ENCODE assay signal across 10 mouse cellular contexts in the genomic region with DNA sequence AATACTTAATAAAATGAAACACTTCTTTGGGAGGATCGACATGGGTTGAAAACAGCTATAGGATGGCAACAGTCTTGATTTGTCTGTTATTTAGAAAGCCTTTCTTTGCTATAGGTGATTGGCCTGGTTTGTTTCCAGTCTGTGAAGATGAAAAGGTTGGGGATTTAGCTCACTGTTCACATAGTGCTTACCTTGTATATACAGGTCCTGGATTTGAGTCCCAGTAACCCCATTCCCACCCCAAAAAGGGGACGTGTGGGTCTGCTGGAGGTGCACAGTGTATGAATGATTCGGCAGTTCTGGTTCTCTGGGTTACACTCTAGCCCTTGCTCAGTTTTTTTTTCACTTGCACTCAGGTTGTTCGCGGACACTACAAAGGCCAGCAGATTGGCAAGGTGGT. TPM values are rescaled to one million over a fixed set of nuclear protein-coding genes. Genes with fewer than 3 reads are reported as not detected.
DNase-seq lines count a peak whose midpoint lies in the region; ATAC-seq and TF ChIP-seq lines count a peak whose summit lies in the region.
"Had no signal": no experiment of that assay in that cellular context is flagged by ENCODE, and none has a peak within 500 bp of the region (broad histone marks: within the 10 kb centered on the region; RNA-seq: fewer than 3 reads in every experiment).

No protein-coding gene starts in this region.

- peaks cover 43% of the 10 kb centered on the region for H3K36me3 ChIP-seq in kidney, embryonic 14.5 days (ENCODE audit: control insufficient read depth, insufficient read depth, low read length)
- H3K36me3 ChIP-seq in hindbrain, postnatal 0 days (ENCODE audit: insufficient read depth, low read length): peaks cover 30% of the 10 kb centered on the region; the same call in 1 of the 2 replicates
- peaks cover 22% of the 10 kb centered on the region for H3K36me3 ChIP-seq in midbrain, embryonic 16.5 days (ENCODE audit: control insufficient read depth, insufficient read depth, low read length)

- H3K9ac ChIP-seq in kidney, embryonic 14.5 days (ENCODE audit: low read depth, low read length): peak overlapping the region; percentile 99; the same call in 1 of the 2 replicates
- peak overlapping the region; percentile 94 for H3K9ac ChIP-seq in hindbrain, postnatal 0 days (replicated peaks; ENCODE audit: low read length)
- H3K9ac ChIP-seq in midbrain, embryonic 16.5 days (ENCODE audit: low read depth, low read length): peak overlapping the region; percentile 95; the same call in 1 of the 2 replicates

- no peaks in the 10 kb centered on the region for H3K9me3 ChIP-seq in kidney, embryonic 14.5 days (ENCODE audit: control insufficient read depth, low read length)
- H3K9me3 ChIP-seq in hindbrain, postnatal 0 days (ENCODE audit: low read length): no peaks in the 10 kb centered on the region
- H3K9me3 ChIP-seq in midbrain, embryonic 16.5 days (replicated peaks; ENCODE audit: control insufficient read depth, low read length, poor library complexity, severe bottlenecking): no peaks in the 10 kb centered on the region

- H3K27me3 ChIP-seq in kidney, embryonic 14.5 days (ENCODE audit: control insufficient read depth, insufficient read depth, low read length): no peaks in the 10 kb centered on the region
- H3K27me3 ChIP-seq in hindbrain, postnatal 0 days (ENCODE audit: insufficient read depth, low read length): no peaks in the 10 kb centered on the region
- H3K27me3 ChIP-seq in midbrain, embryonic 16.5 days (ENCODE audit: control insufficient read depth, insufficient read depth, low read depth, low read length): no peaks in the 10 kb centered on the region

- H3K4me1 ChIP-seq in kidney, embryonic 14.5 days (ENCODE audit: control insufficient read depth, insufficient read depth, low read length): peaks cover 5% of the 10 kb centered on the region; the same call in 1 of the 2 replicates
- peaks cover 10% of the 10 kb centered on the region; the same call in 1 of the 2 replicates for H3K4me1 ChIP-seq in brown adipose tissue, adult 24 weeks (ENCODE audit: control insufficient read depth, insufficient read depth, insufficient read length, low read length)
- no peaks in the 10 kb centered on the region for H3K4me1 ChIP-seq in hindbrain, postnatal 0 days (ENCODE audit: insufficient read depth, low read length)
- H3K4me1 ChIP-seq in midbrain, embryonic 16.5 days (ENCODE audit: control insufficient read depth, insufficient read depth, low read length): peaks cover 7% of the 10 kb centered on the region; the same call in 1 of the 2 replicates

- DNase-seq in kidney, postnatal 25 days: no peak
- DNase-seq in hindbrain, postnatal 0 days (ENCODE audit: low spot score): no peak
- no peak for DNase-seq in spleen, postnatal 10 days (ENCODE audit: low spot score in 2 of 2)
- no peak for DNase-seq in left cerebral cortex, adult 18-20 months (ENCODE audit: low spot score in 2 of 2)
- DNase-seq: cerebellum, adult 9-11 months had no signal

- peak overlapping the region; percentile 99 for H3K4me3 ChIP-seq in kidney, embryonic 14.5 days (ENCODE audit: low read length)
- H3K4me3 ChIP-seq in brown adipose tissue, adult 24 weeks (ENCODE audit: insufficient read depth, low read depth, low read length): peak overlapping the region; percentile 95
- peak overlapping the region; percentile 86; the same call in 1 of the 2 replicates for H3K4me3 ChIP-seq in hindbrain, postnatal 0 days (ENCODE audit: low read length)
- peak overlapping the region; percentile 92; the same call in 1 of the 2 replicates for H3K4me3 ChIP-seq in midbrain, embryonic 16.5 days (ENCODE audit: low read depth, low read length)

- no peak for TF ChIP-seq CTCF in hindbrain, postnatal 0 days (IDR thresholded peaks at IDR 0.05; ENCODE audit: low read depth)

- no peak for ATAC-seq in kidney, embryonic 14.5 days (ENCODE audit: low FRiP score, low TSS enrichment)
- no peak for ATAC-seq in hindbrain, postnatal 0 days
- no peak for ATAC-seq in midbrain, embryonic 16.5 days
- ATAC-seq in megakaryocyte-erythroid progenitor cell, adult 5-6 weeks (replicated peaks; ENCODE audit: low FRiP score, low TSS enrichment, poor library complexity, severe bottlenecking): no peak

- no peak overlapping the region for H3K27ac ChIP-seq in kidney, embryonic 14.5 days (ENCODE audit: low read depth, low read length)
- no peak overlapping the region for H3K27ac ChIP-seq in brown adipose tissue, adult 24 weeks (replicated peaks; ENCODE audit: low read depth, low read length)
- H3K27ac ChIP-seq in hindbrain, postnatal 0 days: no peak overlapping the region
- no peak overlapping the region for H3K27ac ChIP-seq in midbrain, embryonic 16.5 days (ENCODE audit: low read length)

- WGBS in kidney, embryonic 14.5 days: 78% methylated on average over 5 of the region's 5 CpGs
- 84% methylated on average over 5 of the region's 5 CpGs for WGBS in hindbrain, postnatal 0 days
- WGBS in midbrain, embryonic 16.5 days: 77% methylated on average over 5 of the region's 5 CpGs

- peak overlapping the region; percentile 59 for H3K4me2 ChIP-seq in kidney, embryonic 14.5 days (replicated peaks; ENCODE audit: low read depth, low read length)
- H3K4me2 ChIP-seq in hindbrain, postnatal 0 days (ENCODE audit: low read depth, low read length): peak overlapping the region; percentile 61
- peak overlapping the region; percentile 58; the same call in 1 of the 2 replicates for H3K4me2 ChIP-seq in midbrain, embryonic 16.5 days (ENCODE audit: low read length)

RNA-seq across cellular contexts. Expression of a gene that starts 1.4 kb away (rescaled TPM):
- polyA plus RNA-seq in kidney, embryonic 14.5 days (2014; fragmentation: Nextera tagmentation; extraction: Ambion mirVana): 1,184 and 1,677 TPM in 2 replicates
- polyA plus RNA-seq in brown adipose tissue, adult 24 weeks (2012; ENCODE audit: insufficient read depth, insufficient read length, missing spikeins): 1,653 and 1,681 TPM in 2 replicates
- total RNA-seq in hindbrain, postnatal 0 days (2014; rRNA removed): 1,103 and 1,196 TPM in 2 replicates
- 608 and 621 TPM in 2 replicates for polyA plus RNA-seq in hindbrain, postnatal 0 days (2015; fragmentation: Nextera tagmentation; extraction: Ambion mirVana)
- polyA plus RNA-seq in midbrain, embryonic 16.5 days (2015; fragmentation: Nextera tagmentation; extraction: Ambion mirVana): 508 and 533 TPM in 2 replicates
- total RNA-seq in megakaryocyte-erythroid progenitor cell, adult 5-6 weeks (2014; fragmentation: Nextera tagmentation): 5,476 and 5,943 TPM in 2 replicates
- 6,111 and 7,527 TPM in 2 replicates for total RNA-seq in megakaryocyte-erythroid progenitor cell, adult 5-6 weeks (2017)
- total RNA-seq in left cerebral cortex, adult 18-20 months (2021): 100 to 1,000 TPM; 894 to 903 TPM

RNA-seq across cellular contexts. Expression of a gene that starts 14.5 kb away (rescaled TPM):
- 0.05 and 0.06 TPM in 2 replicates for polyA plus RNA-seq in kidney, embryonic 14.5 days (2014; fragmentation: Nextera tagmentation; extraction: Ambion mirVana)
- polyA plus RNA-seq in brown adipose tissue, adult 24 weeks (2012; ENCODE audit: insufficient read depth, insufficient read length, missing spikeins): not detected in 2 replicates
- 0.16 TPM in 1 of 2 replicates, not detected in the other for total RNA-seq in hindbrain, postnatal 0 days (2014; rRNA removed)
- polyA plus RNA-seq in hindbrain, postnatal 0 days (2015; fragmentation: Nextera tagmentation; extraction: Ambion mirVana): not detected in 2 replicates
- polyA plus RNA-seq in midbrain, embryonic 16.5 days (2015; fragmentation: Nextera tagmentation; extraction: Ambion mirVana): not detected in 2 replicates
- total RNA-seq in megakaryocyte-erythroid progenitor cell, adult 5-6 weeks (2014; fragmentation: Nextera tagmentation): not detected in 2 replicates
- total RNA-seq in megakaryocyte-erythroid progenitor cell, adult 5-6 weeks (2017): not detected in 2 replicates
- total RNA-seq in left cerebral cortex, adult 18-20 months (2021): not detected
- polyA plus RNA-seq: large intestine, adult 2 months had no signal

RNA-seq across cellular contexts. Expression of a gene that starts 24.1 kb away (rescaled TPM):
- polyA plus RNA-seq in kidney, embryonic 14.5 days (2014; fragmentation: Nextera tagmentation; extraction: Ambion mirVana): not detected in 2 replicates
- polyA plus RNA-seq in brown adipose tissue, adult 24 weeks (2012; ENCODE audit: insufficient read depth, insufficient read length, missing spikeins): not detected in 2 replicates
- total RNA-seq in hindbrain, postnatal 0 days (2014; rRNA removed): 1.3 TPM in 1 of 2 replicates, not detected in the other
- polyA plus RNA-seq in hindbrain, postnatal 0 days (2015; fragmentation: Nextera tagmentation; extraction: Ambion mirVana): 0.58 and 0.88 TPM in 2 replicates
- 0.68 and 1.3 TPM in 2 replicates for polyA plus RNA-seq in midbrain, embryonic 16.5 days (2015; fragmentation: Nextera tagmentation; extraction: Ambion mirVana)
- total RNA-seq in megakaryocyte-erythroid progenitor cell, adult 5-6 weeks (2014; fragmentation: Nextera tagmentation): not detected in 2 replicates
- not detected in 2 replicates for total RNA-seq in megakaryocyte-erythroid progenitor cell, adult 5-6 weeks (2017)
- not detected for total RNA-seq in left cerebral cortex, adult 18-20 months (2021)
- polyA plus RNA-seq: large intestine, adult 2 months had no signal

RNA-seq across cellular contexts. Expression of a gene that starts 31.2 kb away (rescaled TPM):
- 46.7 and 70.6 TPM in 2 replicates for polyA plus RNA-seq in kidney, embryonic 14.5 days (2014; fragmentation: Nextera tagmentation; extraction: Ambion mirVana)
- 48.4 and 48.9 TPM in 2 replicates for polyA plus RNA-seq in brown adipose tissue, adult 24 weeks (2012; ENCODE audit: insufficient read depth, insufficient read length, missing spikeins)
- 90.6 and 96.2 TPM in 2 replicates for total RNA-seq in hindbrain, postnatal 0 days (2014; rRNA removed)
- 101 and 105 TPM in 2 replicates for polyA plus RNA-seq in hindbrain, postnatal 0 days (2015; fragmentation: Nextera tagmentation; extraction: Ambion mirVana)
- polyA plus RNA-seq in midbrain, embryonic 16.5 days (2015; fragmentation: Nextera tagmentation; extraction: Ambion mirVana): 108 TPM in 2 replicates
- total RNA-seq in megakaryocyte-erythroid progenitor cell, adult 5-6 weeks (2014; fragmentation: Nextera tagmentation): 22.5 and 35.7 TPM in 2 replicates
- total RNA-seq in megakaryocyte-erythroid progenitor cell, adult 5-6 weeks (2017): 45.6 and 99.1 TPM in 2 replicates
- total RNA-seq in left cerebral cortex, adult 18-20 months (2021): 100 to 1,000 TPM; 110 to 127 TPM

RNA-seq across cellular contexts. Expression of a gene that starts 54.5 kb away (rescaled TPM):
- polyA plus RNA-seq in kidney, embryonic 14.5 days (2014; fragmentation: Nextera tagmentation; extraction: Ambion mirVana): 10.2 and 15.9 TPM in 2 replicates
- 7.1 and 19.0 TPM in 2 replicates for polyA plus RNA-seq in brown adipose tissue, adult 24 weeks (2012; ENCODE audit: insufficient read depth, insufficient read length, missing spikeins)
- 21.2 and 45.2 TPM in 2 replicates for total RNA-seq in hindbrain, postnatal 0 days (2014; rRNA removed)
- 25.7 and 27.5 TPM in 2 replicates for polyA plus RNA-seq in hindbrain, postnatal 0 days (2015; fragmentation: Nextera tagmentation; extraction: Ambion mirVana)
- 27.7 and 30.5 TPM in 2 replicates for polyA plus RNA-seq in midbrain, embryonic 16.5 days (2015; fragmentation: Nextera tagmentation; extraction: Ambion mirVana)
- total RNA-seq in megakaryocyte-erythroid progenitor cell, adult 5-6 weeks (2014; fragmentation: Nextera tagmentation): not detected in 2 replicates
- total RNA-seq in megakaryocyte-erythroid progenitor cell, adult 5-6 weeks (2017): not detected in 2 replicates
- 10 to 100 TPM; 20.4 to 24.0 TPM for total RNA-seq in left cerebral cortex, adult 18-20 months (2021)
